Mouse (Mus musculus): ENCODE measurements at regions not wholly inside any gene's neighbourhood (a gene's known extent, or its start where the extent isn't known, plus 50 kb on each side); places are given as distances from the start of the nearest gene placed in this dataset.

DNA sequence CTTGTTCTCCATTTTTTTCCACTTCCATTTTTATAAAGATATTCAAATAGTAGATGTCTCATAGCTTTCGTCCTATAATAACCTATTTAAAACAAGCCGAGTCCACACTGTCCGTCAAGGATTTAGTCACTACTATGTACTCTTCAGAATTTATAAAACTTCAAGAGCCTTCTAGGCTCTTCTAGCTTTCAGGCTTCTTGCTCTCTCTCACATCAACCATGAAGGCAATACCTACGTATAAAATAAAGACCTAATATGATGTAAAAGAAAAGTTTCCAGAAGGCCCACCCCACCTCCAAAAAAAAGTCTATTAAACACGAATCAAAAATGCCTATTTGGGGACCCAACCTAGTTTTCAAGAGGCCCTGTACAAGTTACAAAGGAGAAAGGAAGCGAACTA lies 57.0 kb upstream of the Ifne start:
- TF ChIP-seq POLR2A (IDR thresholded peaks at IDR 0.05; ENCODE audit: low read depth, low read length) (no peak), CTCF (IDR thresholded peaks at IDR 0.05; ENCODE audit: borderline replicate concordance, insufficient read depth, low read length) (no peak)
- peak overlapping the region; percentile 89 for H3K27ac ChIP-seq (ENCODE audit: insufficient read depth, low read length)
- peak overlapping the region; percentile 84 for H3K4me3 ChIP-seq (ENCODE audit: insufficient read depth, low read length)
- H3K4me1 ChIP-seq (ENCODE audit: control insufficient read depth, insufficient read depth, low read length): peaks cover 5% of the 10 kb centered on the region

- peaks cover 8% of the 10 kb centered on the region for H3K4me1 ChIP-seq (ENCODE audit: control insufficient read depth, insufficient read depth, low read length)
- peak overlapping the region; percentile 70 for H3K27ac ChIP-seq (ENCODE audit: insufficient read depth, low read length)
- no peak for TF ChIP-seq CTCF (IDR thresholded peaks at IDR 0.05; ENCODE audit: borderline replicate concordance, insufficient read depth, low read length)
- no peak for TF ChIP-seq POLR2A (IDR thresholded peaks at IDR 0.05; ENCODE audit: low read depth, low read length)
- peak overlapping the region; percentile 68 for H3K4me3 ChIP-seq (ENCODE audit: insufficient read depth, low read length)
Observed at GRCm38 (mm10) chr4:88935901-88936300, 55.9 kb upstream of the Ifne start.

DNA sequence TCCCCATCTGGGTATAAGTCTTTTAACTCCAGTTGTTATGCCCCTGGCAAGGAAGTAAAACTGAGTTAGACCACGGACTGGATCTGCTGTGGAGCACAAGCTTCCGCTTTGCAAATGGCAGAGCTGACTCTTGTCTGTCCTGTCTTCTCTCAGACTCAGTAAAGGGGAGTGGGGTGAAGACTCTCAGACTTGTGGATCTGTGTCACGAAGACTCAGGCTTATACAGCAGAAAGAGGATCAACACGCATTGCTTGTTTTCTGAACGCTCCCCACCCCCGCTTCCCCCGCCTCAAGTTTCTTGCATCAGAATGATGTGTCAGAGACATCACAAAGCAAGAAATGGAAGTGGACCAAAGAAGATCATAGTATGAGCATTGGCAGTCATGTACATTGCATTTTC lies 55.3 kb upstream of the Ifne start:
- TF ChIP-seq POLR2A (IDR thresholded peaks at IDR 0.05; ENCODE audit: low read depth, low read length): 0 out of 2 replicates have a peak, but pooled peaks have one; percentile 44
- no peak for TF ChIP-seq CTCF (IDR thresholded peaks at IDR 0.05; ENCODE audit: borderline replicate concordance, insufficient read depth, low read length)
- Histone ChIP-seq H3K27ac (ENCODE audit: insufficient read depth, low read length) (peak overlapping the region; percentile 70), H3K4me1 (ENCODE audit: control insufficient read depth, insufficient read depth, low read length) (peaks cover 8% of the 10 kb centered on the region), H3K4me3 (ENCODE audit: insufficient read depth, low read length) (peak overlapping the region; percentile 25)

- no peak for TF ChIP-seq CTCF (IDR thresholded peaks at IDR 0.05; ENCODE audit: borderline replicate concordance, insufficient read depth, low read length)
- peak; percentile 17; the same call in 1 of the 2 replicates for TF ChIP-seq POLR2A (IDR thresholded peaks at IDR 0.05; ENCODE audit: low read depth, low read length)
- H3K27ac ChIP-seq (ENCODE audit: insufficient read depth, low read length): peak overlapping the region; percentile 70
- H3K4me1 ChIP-seq (ENCODE audit: control insufficient read depth, insufficient read depth, low read length): peaks cover 14% of the 10 kb centered on the region
- H3K4me3 ChIP-seq (ENCODE audit: insufficient read depth, low read length): peak overlapping the region; percentile 25
Observed at GRCm38 (mm10) chr4:88934266-88935025, 54.4 kb upstream of the Ifne start.

DNA sequence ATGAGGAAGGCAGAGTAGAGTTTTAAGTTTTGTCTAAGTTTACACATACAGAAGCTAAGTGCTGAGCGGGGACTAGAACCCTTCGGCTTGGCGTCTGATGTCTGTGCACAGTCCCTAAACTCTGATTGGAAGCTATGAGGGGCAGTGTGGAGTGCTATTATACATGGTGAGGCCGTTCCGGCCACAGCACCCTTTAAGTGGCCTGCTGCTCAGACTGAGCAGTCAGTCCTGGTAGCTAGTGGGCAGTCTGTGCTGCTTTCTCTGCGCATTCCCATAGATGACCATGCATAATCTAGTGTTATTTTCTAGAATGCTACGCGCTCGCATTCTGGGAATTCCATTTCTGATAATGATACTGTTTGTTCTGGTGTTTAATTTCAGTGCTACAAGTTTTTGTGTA lies 51.2 kb upstream of the Ifne start:
- peak overlapping the region; percentile 28 for H3K27ac ChIP-seq (ENCODE audit: insufficient read depth, low read length)
- H3K4me1 ChIP-seq (ENCODE audit: control insufficient read depth, insufficient read depth, low read length): peaks cover 32% of the 10 kb centered on the region
- no peak overlapping the region for H3K4me3 ChIP-seq (ENCODE audit: insufficient read depth, low read length)
- TF ChIP-seq CTCF (IDR thresholded peaks at IDR 0.05; ENCODE audit: borderline replicate concordance, insufficient read depth, low read length) (no peak), POLR2A (IDR thresholded peaks at IDR 0.05; ENCODE audit: low read depth, low read length) (no peak)

Measured in embryonic fibroblast, embryonic 13.5 days (primary cell).